Mouse (Mus musculus) liver, embryonic 11.5 days (tissue): ENCODE measurements around the gene Ccsap. TPM values are rescaled to one million over a fixed set of nuclear protein-coding genes. Genes with fewer than 3 reads are reported as not detected.

Source experiments
- ATAC-seq: fragments of 200-750 bp; cut with Nextera tagmentation; replicated peaks from 2 replicates; pipeline ENCODE4 v1.8.0; 2017; ENCODE audit warnings: moderate number of reproducible peaks, mild to moderate bottlenecking, moderate TSS enrichment, moderate library complexity; ENCODE audit not compliant: low FRiP score
- DNase-seq: peaks from one replicate; pipeline ENCODE4 v3.0.0-alpha.2; 2017; ENCODE audit warnings: low spot score
- H3K27ac ChIP-seq: fragments of 300-500 bp; sonication (generic); 2 replicates; pipeline ENCODE4 v1.5.1; 2014; ENCODE audit warnings: mild to moderate bottlenecking, low read depth, low read length, control low read depth
- H3K27me3 ChIP-seq: fragments of 300-500 bp; sonication (generic); replicated peaks from 2 replicates; pipeline ENCODE4 v1.6.1; 2014; ENCODE audit warnings: low read length, mixed read lengths; ENCODE audit not compliant: control insufficient read depth, insufficient read depth
- H3K36me3 ChIP-seq: fragments of 300-500 bp; sonication (generic); 2 replicates; pipeline ENCODE4 v1.6.1; 2014; ENCODE audit warnings: mild to moderate bottlenecking, low read length, moderate library complexity, mixed read lengths; ENCODE audit not compliant: control insufficient read depth, insufficient read depth
- H3K4me1 ChIP-seq: fragments of 300-500 bp; sonication (generic); replicated peaks from 2 replicates; pipeline ENCODE4 v1.6.1; 2014; ENCODE audit warnings: low read length, mixed read lengths; ENCODE audit not compliant: control insufficient read depth, insufficient read depth
- H3K4me2 ChIP-seq: fragments of 300-500 bp; sonication (generic); 2 replicates; pipeline ENCODE4 v1.6.1; 2014; ENCODE audit warnings: mild to moderate bottlenecking, control low read depth, moderate library complexity
- H3K4me3 ChIP-seq: fragments of 300-500 bp; sonication (generic); 2 replicates; pipeline ENCODE4 v1.5.1; 2014; ENCODE audit warnings: low read depth, low read length, control low read depth
- H3K9ac ChIP-seq: fragments of 300-500 bp; sonication (generic); 2 replicates; pipeline ENCODE4 v1.6.1; 2014; ENCODE audit warnings: low read depth, low read length, control low read depth
- H3K9me3 ChIP-seq: fragments of 300-500 bp; sonication (generic); 2 replicates; pipeline ENCODE4 v1.6.1; 2016; ENCODE audit warnings: low read length, inconsistent platforms, mixed read lengths; ENCODE audit not compliant: control insufficient read depth
- WGBS: fragments of 180-500 bp; shearing (Covaris S2); extraction: QIAGEN DNeasy Blood & Tissue Kit; methylation state at CpG from one replicate; pipeline ENCODE4 v1.1.7; 2014; 5-methylcytosine and 5-hydroxymethylcytosine counted together
- polyA plus RNA-seq: library from polyadenylated mRNA; unstranded; fragments of >200 nt; fragmentation: Nextera tagmentation; extraction: Ambion mirVana; gene quantifications from 2 replicates; pipeline ENCODE4 v1.2.1, GENCODE M21; 2014

The Ccsap gene
- polyA plus RNA-seq, 1 experiment from 2014 or later = 4.6 TPM

- ATAC-seq (no peak), DNase-seq (no peak)
- H3K9me3 ChIP-seq = no peaks in the 10 kb centered on the region
- no peak overlapping the region for H3K4me3 ChIP-seq
- H3K27ac ChIP-seq = no peak overlapping the region
- no peak overlapping the region for H3K9ac ChIP-seq
- no peaks in the 10 kb centered on the region; the same call in 1 of the 2 replicates for H3K4me1 ChIP-seq
- H3K36me3 ChIP-seq = no peaks in the 10 kb centered on the region
- peaks cover 6% of the 10 kb centered on the region; the same call in 1 of the 2 replicates for H3K27me3 ChIP-seq
- no peak overlapping the region for H3K4me2 ChIP-seq
- WGBS = 45% methylated on average over 5 of the region's 5 CpGs
These were observed 7.0 kb upstream of the Ccsap start for GRCm38 (mm10) chr8:123866971-123867370.

- peaks cover 13% of the 10 kb centered on the region; the same call in 1 of the 2 replicates for H3K27me3 ChIP-seq
- DNase-seq = no peak
- no peaks in the 10 kb centered on the region for H3K9me3 ChIP-seq
- no peak overlapping the region for H3K27ac ChIP-seq
- no peak for ATAC-seq
- H3K4me1 ChIP-seq = no peaks in the 10 kb centered on the region; the same call in 1 of the 2 replicates
- H3K4me2 ChIP-seq = no peak overlapping the region
- no peak overlapping the region for H3K4me3 ChIP-seq
- WGBS = 70% methylated on average over 7 of the region's 7 CpGs
- no peaks in the 10 kb centered on the region for H3K36me3 ChIP-seq
- H3K9ac ChIP-seq = no peak overlapping the region
These were observed 5.8 kb upstream of the Ccsap start for GRCm38 (mm10) chr8:123865786-123866185.

GRCm38 (mm10) chr8:123860386-123860785 is 377 bp upstream of the Ccsap start:
- peaks cover 17% of the 10 kb centered on the region; the same call in 1 of the 2 replicates for H3K27me3 ChIP-seq
- 65% methylated on average over 4 of the region's 4 CpGs for WGBS
- ATAC-seq (no peak), DNase-seq (no peak)
- no peak overlapping the region for H3K27ac ChIP-seq
- no peak overlapping the region; the same call in 1 of the 2 replicates for H3K4me3 ChIP-seq
- H3K4me1 ChIP-seq = peaks cover 3% of the 10 kb centered on the region
- no peaks in the 10 kb centered on the region for H3K9me3 ChIP-seq
- H3K9ac ChIP-seq = no peak overlapping the region
- no peaks in the 10 kb centered on the region for H3K36me3 ChIP-seq
- peak overlapping the region; percentile 91 for H3K4me2 ChIP-seq

GRCm38 (mm10) chr8:123858941-123859647 is 915 bp downstream of the Ccsap start:
- ATAC-seq = peak; percentile 96
- WGBS = under 1% methylated on average over 78 of the region's 79 CpGs

GRCm38 (mm10) chr8:123858574-123858940 is 1.5 kb downstream of the Ccsap start:
- Histone ChIP-seq H3K4me1 (peaks cover 3% of the 10 kb centered on the region; the same call in 1 of the 2 replicates), H3K36me3 (no peaks in the 10 kb centered on the region), H3K4me3 (peak overlapping the region; percentile 95), H3K9me3 (no peaks in the 10 kb centered on the region), H3K9ac (peak overlapping the region; percentile 91), H3K27ac (peak overlapping the region; percentile 83; the same call in 1 of the 2 replicates), H3K4me2 (peak overlapping the region; percentile 91), H3K27me3 (peaks cover 17% of the 10 kb centered on the region; the same call in 1 of the 2 replicates)
- peak; percentile 16 for ATAC-seq
- DNase-seq = no peak
- under 1% methylated on average over 17 of the region's 17 CpGs for WGBS

More at GRCm38 (mm10) chr8:123858941-123859647, 915 bp downstream of the Ccsap start:
- peak overlapping the region; percentile 91 for H3K4me2 ChIP-seq
- no peaks in the 10 kb centered on the region for H3K9me3 ChIP-seq
- H3K36me3 ChIP-seq = no peaks in the 10 kb centered on the region
- DNase-seq = peak; percentile 97
- H3K27me3 ChIP-seq = peaks cover 17% of the 10 kb centered on the region; the same call in 1 of the 2 replicates
- peak overlapping the region; percentile 83 for H3K27ac ChIP-seq
- peak overlapping the region; percentile 91 for H3K9ac ChIP-seq
- H3K4me1 ChIP-seq = peaks cover 3% of the 10 kb centered on the region; the same call in 1 of the 2 replicates
- peak overlapping the region; percentile 95 for H3K4me3 ChIP-seq

GRCm38 (mm10) chr8:123857361-123857760 is 2.6 kb downstream of the Ccsap start:
- DNase-seq (no peak), ATAC-seq (no peak)
- H3K4me1 ChIP-seq = peaks cover 3% of the 10 kb centered on the region; the same call in 1 of the 2 replicates
- H3K4me3 ChIP-seq = no peak overlapping the region
- H3K9ac ChIP-seq = no peak overlapping the region
- WGBS = 78% methylated on average over 3 of the region's 3 CpGs
- no peaks in the 10 kb centered on the region for H3K36me3 ChIP-seq
- no peak overlapping the region for H3K27ac ChIP-seq
- no peaks in the 10 kb centered on the region for H3K9me3 ChIP-seq
- H3K27me3 ChIP-seq = peaks cover 12% of the 10 kb centered on the region; the same call in 1 of the 2 replicates
- peak overlapping the region; percentile 91; the same call in 1 of the 2 replicates for H3K4me2 ChIP-seq

GRCm38 (mm10) chr8:123854733-123855475 is 5.1 kb downstream of the Ccsap start:
- H3K4me1 ChIP-seq = peaks cover 3% of the 10 kb centered on the region; the same call in 1 of the 2 replicates
- DNase-seq (no peak), ATAC-seq (no peak)
- H3K4me2 ChIP-seq = no peak overlapping the region
- no peaks in the 10 kb centered on the region for H3K36me3 ChIP-seq
- H3K4me3 ChIP-seq = no peak overlapping the region
- H3K9me3 ChIP-seq = no peaks in the 10 kb centered on the region
- H3K27ac ChIP-seq = no peak overlapping the region
- H3K27me3 ChIP-seq = no peaks in the 10 kb centered on the region
- no peak overlapping the region for H3K9ac ChIP-seq
- WGBS = 74% methylated on average over 9 of the region's 9 CpGs

GRCm38 (mm10) chr8:123854252-123854651 is 5.8 kb downstream of the Ccsap start:
- no peak for ATAC-seq
- no peak overlapping the region for H3K9ac ChIP-seq
- no peak overlapping the region for H3K4me2 ChIP-seq
- WGBS = 48% methylated on average over 1 of the region's 1 CpGs
- H3K4me3 ChIP-seq = no peak overlapping the region
- H3K27me3 ChIP-seq = no peaks in the 10 kb centered on the region
- peaks cover 3% of the 10 kb centered on the region; the same call in 1 of the 2 replicates for H3K4me1 ChIP-seq
- H3K27ac ChIP-seq = no peak overlapping the region
- H3K36me3 ChIP-seq = no peaks in the 10 kb centered on the region
- H3K9me3 ChIP-seq = no peaks in the 10 kb centered on the region
- DNase-seq = no peak
